Mouse (Mus musculus): ENCODE results near the gene Itgad. TPM values are rescaled to one million over a fixed set of nuclear protein-coding genes. Genes with fewer than 3 reads are reported as not detected.

Gene Itgad
- polyA plus RNA-seq, 1 experiment, result not detected

DNA sequence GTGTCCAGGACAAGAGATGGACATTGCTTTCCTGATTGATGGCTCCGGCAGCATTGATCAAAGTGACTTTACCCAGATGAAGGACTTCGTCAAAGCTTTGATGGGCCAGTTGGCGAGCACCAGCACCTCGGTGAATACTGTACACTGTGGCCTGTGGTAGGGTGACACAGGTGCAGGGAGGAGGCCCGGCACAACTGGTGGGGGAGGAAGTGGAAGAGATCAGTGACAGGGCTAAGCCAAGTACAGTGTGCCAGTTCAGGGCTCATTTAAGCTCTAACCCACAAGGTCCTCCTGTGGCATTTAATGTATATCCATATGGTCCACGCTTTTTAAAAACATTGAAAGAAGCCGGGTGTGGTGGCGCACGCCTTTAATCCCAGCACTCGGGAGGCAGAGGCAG is 27.5 kb downstream of the Itgad start:
- no peak for TF ChIP-seq CTCF (IDR thresholded peaks at IDR 0.05; ENCODE audit: low read depth, low read length)
- no peak for TF ChIP-seq POLR2A (IDR thresholded peaks at IDR 0.05; ENCODE audit: insufficient read depth, low read length)
- no peak for TF ChIP-seq EP300 (IDR thresholded peaks at IDR 0.05; ENCODE audit: insufficient read depth, low read depth, low read length)

DNA sequence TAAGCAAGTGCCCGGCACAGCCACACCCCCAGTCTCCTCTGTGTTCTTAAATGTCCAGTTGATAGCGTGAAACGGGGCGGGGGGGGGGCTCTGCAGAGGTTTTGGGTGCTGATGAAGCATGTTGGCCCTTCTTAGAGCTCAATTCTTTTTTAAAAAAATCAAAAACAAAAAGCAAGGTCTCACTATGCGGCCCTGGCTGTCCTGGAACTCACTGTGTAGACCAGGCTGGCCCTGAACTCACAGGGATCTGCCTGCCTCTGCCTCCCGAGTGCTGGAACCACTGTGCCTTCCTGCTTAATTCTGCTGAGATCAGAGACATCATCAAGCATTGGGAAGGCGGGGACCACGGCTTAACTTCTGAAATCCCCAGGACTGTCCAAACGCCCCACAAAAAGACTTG is 47.4 kb downstream of the Itgad start:
- Histone ChIP-seq H3K27me3 (ENCODE audit: control insufficient read depth, insufficient read depth, low read length, poor library complexity, severe bottlenecking) (no peaks in the 10 kb centered on the region), H3K27ac (ENCODE audit: insufficient read depth, low read length) (no peak overlapping the region), H3K4me1 (ENCODE audit: control insufficient read depth, insufficient read depth, low read length) (no peaks in the 10 kb centered on the region), H3K9ac (ENCODE audit: low read depth, poor library complexity, severe bottlenecking) (no peak overlapping the region), H3K9me3 (replicated peaks; ENCODE audit: control insufficient read depth, insufficient read depth, low read length, poor library complexity, severe bottlenecking) (no peaks in the 10 kb centered on the region), H3K36me3 (ENCODE audit: control insufficient read depth, insufficient read depth, low read length, poor library complexity, severe bottlenecking) (no peaks in the 10 kb centered on the region), H3K4me3 (ENCODE audit: low read depth, low read length) (no peak overlapping the region)
- TF ChIP-seq EP300 (IDR thresholded peaks at IDR 0.05; ENCODE audit: insufficient read depth, low read depth, low read length), result no peak
- no peak for TF ChIP-seq CTCF (IDR thresholded peaks at IDR 0.05; ENCODE audit: low read depth, low read length)
- TF ChIP-seq POLR2A (IDR thresholded peaks at IDR 0.05; ENCODE audit: insufficient read depth, low read length), result no peak

More for the DNA sequence above, 27.5 kb downstream of the Itgad start:
- no peak overlapping the region for H3K9ac ChIP-seq (ENCODE audit: low read depth, poor library complexity, severe bottlenecking)
- no peaks in the 10 kb centered on the region for H3K9me3 ChIP-seq (replicated peaks; ENCODE audit: control insufficient read depth, insufficient read depth, low read length, poor library complexity, severe bottlenecking)
- no peak overlapping the region for H3K27ac ChIP-seq (ENCODE audit: insufficient read depth, low read length)
- no peaks in the 10 kb centered on the region for H3K27me3 ChIP-seq (ENCODE audit: control insufficient read depth, insufficient read depth, low read length, poor library complexity, severe bottlenecking)
- H3K4me3 ChIP-seq (ENCODE audit: low read depth, low read length), result no peak overlapping the region
- no peaks in the 10 kb centered on the region for H3K36me3 ChIP-seq (ENCODE audit: control insufficient read depth, insufficient read depth, low read length, poor library complexity, severe bottlenecking)
- H3K4me1 ChIP-seq (ENCODE audit: control insufficient read depth, insufficient read depth, low read length), result no peaks in the 10 kb centered on the region

DNA sequence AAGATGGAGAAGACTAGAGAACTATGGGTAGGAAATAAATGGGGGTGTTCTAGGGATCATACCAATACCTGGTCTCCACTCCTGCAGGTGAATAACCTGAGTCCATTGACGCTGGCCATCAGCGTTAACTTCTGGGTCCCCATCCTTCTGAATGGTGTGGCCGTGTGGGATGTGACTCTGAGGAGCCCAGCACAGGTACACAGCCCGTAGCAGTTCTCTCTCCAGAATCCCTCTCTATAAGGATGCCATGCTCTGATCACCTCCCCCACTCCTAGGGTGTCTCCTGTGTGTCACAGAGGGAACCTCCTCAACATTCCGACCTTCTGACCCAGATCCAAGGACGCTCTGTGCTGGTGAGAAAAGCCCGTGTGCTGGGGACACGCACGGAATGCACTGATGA is 48.9 kb downstream of the Itgad start:
- Histone ChIP-seq H3K9me3 (replicated peaks; ENCODE audit: control insufficient read depth, insufficient read depth, low read length, poor library complexity, severe bottlenecking) (no peaks in the 10 kb centered on the region), H3K36me3 (ENCODE audit: control insufficient read depth, insufficient read depth, low read length, poor library complexity, severe bottlenecking) (no peaks in the 10 kb centered on the region), H3K4me1 (ENCODE audit: control insufficient read depth, insufficient read depth, low read length) (no peaks in the 10 kb centered on the region), H3K27me3 (ENCODE audit: control insufficient read depth, insufficient read depth, low read length, poor library complexity, severe bottlenecking) (no peaks in the 10 kb centered on the region), H3K4me3 (ENCODE audit: low read depth, low read length) (no peak overlapping the region), H3K9ac (ENCODE audit: low read depth, poor library complexity, severe bottlenecking) (no peak overlapping the region), H3K27ac (ENCODE audit: insufficient read depth, low read length) (no peak overlapping the region)
- TF ChIP-seq CTCF (IDR thresholded peaks at IDR 0.05; ENCODE audit: low read depth, low read length) (no peak), EP300 (IDR thresholded peaks at IDR 0.05; ENCODE audit: insufficient read depth, low read depth, low read length) (no peak), POLR2A (IDR thresholded peaks at IDR 0.05; ENCODE audit: insufficient read depth, low read length) (no peak)

DNA sequence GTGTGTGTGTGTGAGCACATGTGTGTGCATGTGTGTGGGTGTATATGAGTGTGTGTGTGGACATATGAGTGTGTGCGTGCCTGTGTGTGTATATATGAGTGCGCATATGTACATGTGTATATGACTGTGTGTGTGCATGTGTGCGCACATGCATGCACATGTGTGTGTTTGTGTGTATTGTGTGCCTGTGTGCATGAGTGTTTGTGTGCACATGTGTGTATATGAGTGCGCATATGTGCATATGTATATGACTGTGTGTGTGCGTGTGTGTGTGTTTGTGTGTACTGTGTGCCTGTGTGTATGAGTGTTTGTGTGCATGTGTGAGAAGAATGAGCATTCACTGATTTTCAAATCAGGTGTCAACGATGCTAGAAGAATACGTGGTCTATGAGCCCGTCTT is 50.0 kb downstream of the Itgad start:
- H3K27ac ChIP-seq (ENCODE audit: insufficient read depth, low read length), result no peak overlapping the region
- H3K4me1 ChIP-seq (ENCODE audit: control insufficient read depth, insufficient read depth, low read length), result no peaks in the 10 kb centered on the region
- no peaks in the 10 kb centered on the region for H3K36me3 ChIP-seq (ENCODE audit: control insufficient read depth, insufficient read depth, low read length, poor library complexity, severe bottlenecking)
- TF ChIP-seq POLR2A (IDR thresholded peaks at IDR 0.05; ENCODE audit: insufficient read depth, low read length) (no peak), EP300 (IDR thresholded peaks at IDR 0.05; ENCODE audit: insufficient read depth, low read depth, low read length) (no peak), CTCF (IDR thresholded peaks at IDR 0.05; ENCODE audit: low read depth, low read length) (no peak)
- H3K9me3 ChIP-seq (replicated peaks; ENCODE audit: control insufficient read depth, insufficient read depth, low read length, poor library complexity, severe bottlenecking), result no peaks in the 10 kb centered on the region
- H3K9ac ChIP-seq (ENCODE audit: low read depth, poor library complexity, severe bottlenecking), result no peak overlapping the region
- no peak overlapping the region for H3K4me3 ChIP-seq (ENCODE audit: low read depth, low read length)
- H3K27me3 ChIP-seq (ENCODE audit: control insufficient read depth, insufficient read depth, low read length, poor library complexity, severe bottlenecking), result no peaks in the 10 kb centered on the region

DNA sequence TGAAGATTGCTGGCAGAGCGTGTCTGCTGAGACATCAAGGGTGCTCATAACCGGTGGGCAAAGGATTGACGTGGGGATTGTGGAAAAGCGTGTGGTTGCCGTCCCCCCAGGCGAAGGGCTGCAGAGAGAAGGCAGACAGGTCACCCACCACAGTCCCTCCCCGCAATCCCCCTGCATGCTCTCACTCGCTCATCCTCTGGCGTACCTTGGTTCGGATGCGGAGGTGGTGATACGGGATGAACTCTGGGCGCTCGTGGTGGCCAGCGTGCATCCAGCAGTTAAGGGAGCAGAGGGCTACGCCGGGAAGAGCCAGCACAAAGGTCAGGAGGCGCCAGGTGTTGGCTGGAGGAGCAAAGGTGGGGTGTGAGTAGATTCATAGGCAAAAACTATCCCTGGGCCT is 51.5 kb downstream of the Itgad start:
- Histone ChIP-seq H3K4me1 (ENCODE audit: control insufficient read depth, insufficient read depth, low read length) (no peaks in the 10 kb centered on the region), H3K4me3 (ENCODE audit: low read depth, low read length) (no peak overlapping the region), H3K9me3 (replicated peaks; ENCODE audit: control insufficient read depth, insufficient read depth, low read length, poor library complexity, severe bottlenecking) (no peaks in the 10 kb centered on the region), H3K9ac (ENCODE audit: low read depth, poor library complexity, severe bottlenecking) (no peak overlapping the region), H3K27ac (ENCODE audit: insufficient read depth, low read length) (no peak overlapping the region), H3K36me3 (ENCODE audit: control insufficient read depth, insufficient read depth, low read length, poor library complexity, severe bottlenecking) (no peaks in the 10 kb centered on the region), H3K27me3 (ENCODE audit: control insufficient read depth, insufficient read depth, low read length, poor library complexity, severe bottlenecking) (no peaks in the 10 kb centered on the region)
- TF ChIP-seq CTCF (IDR thresholded peaks at IDR 0.05; ENCODE audit: low read depth, low read length), result no peak
- TF ChIP-seq POLR2A (IDR thresholded peaks at IDR 0.05; ENCODE audit: insufficient read depth, low read length), result no peak
- no peak for TF ChIP-seq EP300 (IDR thresholded peaks at IDR 0.05; ENCODE audit: insufficient read depth, low read depth, low read length)

DNA sequence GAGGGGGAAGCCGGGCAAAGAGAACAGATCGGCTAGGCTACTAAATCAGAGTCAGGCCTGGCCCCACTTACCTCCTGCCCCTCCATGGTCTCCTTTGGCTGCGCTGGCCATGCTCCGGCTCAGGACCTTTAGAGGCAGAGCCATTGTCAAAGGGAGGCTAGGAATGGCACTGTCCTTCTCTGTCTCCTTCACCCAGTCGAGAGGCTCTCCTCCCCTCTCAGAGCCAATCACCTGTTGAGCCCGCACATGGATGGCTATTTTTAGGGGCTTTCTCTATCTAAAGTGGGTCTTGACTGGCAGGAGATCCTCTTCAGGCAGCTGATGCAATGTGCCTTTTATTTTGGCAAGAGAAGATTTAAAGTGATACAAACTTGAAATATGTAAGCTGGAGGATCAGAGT is 52.0 kb downstream of the Itgad start, which contains the start of gene Cox6a2:
Gene Cox6a2, minus strand, starts transcription at position 236 of the 400 bp plus-strand sequence.
- Histone ChIP-seq H3K36me3 (ENCODE audit: control insufficient read depth, insufficient read depth, low read length, poor library complexity, severe bottlenecking) (no peaks in the 10 kb centered on the region), H3K9ac (ENCODE audit: low read depth, poor library complexity, severe bottlenecking) (no peak within 1 kb of the TSS), H3K9me3 (replicated peaks; ENCODE audit: control insufficient read depth, insufficient read depth, low read length, poor library complexity, severe bottlenecking) (no peaks in the 10 kb centered on the region), H3K4me3 (ENCODE audit: low read depth, low read length) (no peak within 1 kb of the TSS), H3K27ac (ENCODE audit: insufficient read depth, low read length) (no peak within 1 kb of the TSS), H3K27me3 (ENCODE audit: control insufficient read depth, insufficient read depth, low read length, poor library complexity, severe bottlenecking) (no peaks in the 10 kb centered on the region), H3K4me1 (ENCODE audit: control insufficient read depth, insufficient read depth, low read length) (no peaks in the 10 kb centered on the region)
- TF ChIP-seq POLR2A (IDR thresholded peaks at IDR 0.05; ENCODE audit: insufficient read depth, low read length), result no peak
- no peak for TF ChIP-seq CTCF (IDR thresholded peaks at IDR 0.05; ENCODE audit: low read depth, low read length)
- no peak for TF ChIP-seq EP300 (IDR thresholded peaks at IDR 0.05; ENCODE audit: insufficient read depth, low read depth, low read length)
